Mouse (Mus musculus) hindbrain, embryonic 16.5 days (tissue): ENCODE data around the gene Got1. TPM values are rescaled to one million over a fixed set of nuclear protein-coding genes. Genes with fewer than 3 reads are reported as not detected.

Experiments
- ATAC-seq: fragments of 200-750 bp; cut with Nextera tagmentation; 2 replicates; pipeline ENCODE4 v1.8.0; 2017; ENCODE audit warnings: moderate TSS enrichment, moderate library complexity
- H3K27ac ChIP-seq: fragments of 300-500 bp; sonication (generic); 2 replicates; pipeline ENCODE4 v1.5.1; 2014; ENCODE audit warnings: low read depth, mild to moderate bottlenecking, control low read depth, low read length, moderate library complexity
- H3K27me3 ChIP-seq: fragments of 300-500 bp; sonication (generic); replicated peaks from 2 replicates; pipeline ENCODE4 v1.6.1; 2014; ENCODE audit warnings: low read length; ENCODE audit not compliant: control insufficient read depth, insufficient read depth
- H3K36me3 ChIP-seq: fragments of 300-500 bp; sonication (generic); 2 replicates; pipeline ENCODE4 v1.6.1; 2014; ENCODE audit warnings: mild to moderate bottlenecking, low read length, moderate library complexity, mixed read lengths; ENCODE audit not compliant: control insufficient read depth, insufficient read depth
- H3K4me1 ChIP-seq: fragments of 300-500 bp; sonication (generic); 2 replicates; pipeline ENCODE4 v1.6.1; 2014; ENCODE audit warnings: low read depth, low read length; ENCODE audit not compliant: control insufficient read depth, insufficient read depth
- H3K4me2 ChIP-seq: fragments of 300-500 bp; sonication (generic); 2 replicates; pipeline ENCODE4 v1.6.1; 2014; ENCODE audit warnings: mild to moderate bottlenecking, low read length, control low read depth, moderate library complexity
- H3K4me3 ChIP-seq: fragments of 300-500 bp; sonication (generic); 2 replicates; pipeline ENCODE4 v1.5.1; 2014; ENCODE audit warnings: mild to moderate bottlenecking, low read length, control low read depth, moderate library complexity
- H3K9ac ChIP-seq: fragments of 300-500 bp; sonication (generic); 2 replicates; pipeline ENCODE4 v1.6.1; 2014; ENCODE audit warnings: low read depth, mild to moderate bottlenecking, control low read depth, low read length, moderate library complexity
- H3K9me3 ChIP-seq: fragments of 300-500 bp; sonication (generic); 2 replicates; pipeline ENCODE4 v1.6.1; 2014; ENCODE audit warnings: mild to moderate bottlenecking, low read length, moderate library complexity; ENCODE audit not compliant: control insufficient read depth
- WGBS: fragments of 180-500 bp; shearing (Covaris S2); extraction: QIAGEN DNeasy Blood & Tissue Kit; methylation state at CpG from one replicate; pipeline ENCODE4 v1.1.7; 2014; 5-methylcytosine and 5-hydroxymethylcytosine counted together
- polyA plus RNA-seq: library from polyadenylated mRNA; unstranded; fragments of >200 nt; fragmentation: Nextera tagmentation; extraction: Ambion mirVana; gene quantifications from 2 replicates; pipeline ENCODE4 v1.2.1, GENCODE M21; 2015

Got1 gene
- polyA plus RNA-seq, 1 experiment from 2014 or later, result 140 TPM

DNA sequence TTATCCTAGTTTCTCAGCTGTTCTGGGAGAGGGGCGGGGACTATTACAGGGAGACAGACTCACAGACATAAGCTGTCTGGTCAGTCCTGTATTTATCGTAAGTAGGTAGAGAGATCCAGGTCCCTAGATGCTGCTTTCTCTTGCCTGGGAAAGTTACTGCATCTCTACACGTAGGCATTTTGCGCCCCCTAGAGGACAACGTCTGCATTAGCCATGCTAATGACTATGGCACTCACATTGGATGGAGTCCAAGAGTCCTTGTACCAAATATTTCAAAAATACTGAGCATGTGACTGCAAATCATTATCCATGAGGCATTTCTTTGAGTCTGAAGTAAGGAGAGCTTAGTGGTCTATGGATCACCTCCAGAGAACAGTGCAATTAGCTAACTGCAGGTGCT is 45.5 kb downstream of the Got1 start:
- no peaks in the 10 kb centered on the region for H3K4me1 ChIP-seq
- no peaks in the 10 kb centered on the region for H3K9me3 ChIP-seq
- H3K9ac ChIP-seq, result no peak overlapping the region
- H3K36me3 ChIP-seq, result no peaks in the 10 kb centered on the region
- ATAC-seq, result no peak
- H3K4me2 ChIP-seq, result no peak overlapping the region
- 17% methylated on average over 5 of the region's 5 CpGs for WGBS
- H3K4me3 ChIP-seq, result no peak overlapping the region
- H3K27ac ChIP-seq, result no peak overlapping the region
- H3K27me3 ChIP-seq, result no peaks in the 10 kb centered on the region

DNA sequence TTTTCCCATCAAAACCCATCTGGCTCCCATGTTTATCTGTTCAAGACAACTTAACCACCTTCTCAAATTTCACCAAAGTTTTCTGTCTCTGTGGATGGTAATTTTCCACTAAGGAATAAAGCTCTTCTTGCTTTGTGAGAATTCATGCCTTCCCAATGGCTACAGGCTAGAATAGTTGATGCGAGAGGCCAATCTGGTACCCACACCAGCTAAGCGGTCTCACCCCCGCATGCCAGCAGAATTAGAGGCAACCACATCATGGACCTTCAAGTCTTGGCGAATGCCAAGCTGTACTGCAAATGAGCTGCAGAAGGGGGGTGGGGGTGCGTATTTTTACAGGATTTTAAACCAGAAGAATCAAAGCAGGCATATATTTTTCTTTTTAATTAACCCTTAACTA is 47.0 kb downstream of the Got1 start:
- H3K4me2 ChIP-seq, result no peak overlapping the region
- H3K4me3 ChIP-seq, result no peak overlapping the region
- H3K9me3 ChIP-seq, result no peaks in the 10 kb centered on the region
- 86% methylated on average over 5 of the region's 5 CpGs for WGBS
- no peak for ATAC-seq
- H3K9ac ChIP-seq, result no peak overlapping the region
- no peak overlapping the region for H3K27ac ChIP-seq
- H3K4me1 ChIP-seq, result no peaks in the 10 kb centered on the region
- H3K36me3 ChIP-seq, result no peaks in the 10 kb centered on the region
- no peaks in the 10 kb centered on the region for H3K27me3 ChIP-seq

GRCm38 (mm10) chr19:43476063-43476462 is 48.3 kb downstream of the Got1 start:
- no peaks in the 10 kb centered on the region for H3K36me3 ChIP-seq
- H3K27me3 ChIP-seq, result no peaks in the 10 kb centered on the region
- no peak overlapping the region for H3K4me3 ChIP-seq
- H3K9ac ChIP-seq, result no peak overlapping the region
- WGBS, result 68% methylated on average over 7 of the region's 7 CpGs
- no peak overlapping the region for H3K27ac ChIP-seq
- ATAC-seq, result no peak
- H3K9me3 ChIP-seq, result no peaks in the 10 kb centered on the region
- H3K4me1 ChIP-seq, result no peaks in the 10 kb centered on the region
- no peak overlapping the region for H3K4me2 ChIP-seq

DNA sequence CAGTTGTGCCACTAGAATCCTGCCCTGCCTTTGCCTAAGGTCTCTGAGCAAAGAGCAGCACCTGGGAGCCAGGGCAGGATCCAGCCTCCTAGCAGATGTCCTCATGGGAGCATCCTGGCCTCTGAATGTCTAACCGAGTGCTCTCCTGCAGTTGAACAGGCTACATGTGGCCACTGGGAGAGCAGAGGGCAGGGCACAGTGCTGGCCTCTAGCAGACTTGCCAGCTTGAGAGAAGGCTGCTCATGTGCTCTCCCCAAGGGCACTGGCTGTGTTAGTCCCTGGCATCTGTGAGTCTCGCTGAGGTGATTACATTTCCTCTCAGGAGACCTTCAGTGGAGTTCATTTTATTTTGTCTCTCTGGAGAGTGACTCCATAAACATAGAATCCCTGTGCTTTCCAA is 48.8 kb downstream of the Got1 start:
- Histone ChIP-seq H3K27ac (no peak overlapping the region), H3K9me3 (no peaks in the 10 kb centered on the region), H3K36me3 (no peaks in the 10 kb centered on the region), H3K9ac (no peak overlapping the region), H3K4me1 (no peaks in the 10 kb centered on the region), H3K27me3 (no peaks in the 10 kb centered on the region), H3K4me2 (no peak overlapping the region), H3K4me3 (no peak overlapping the region)
- 56% methylated on average over 2 of the region's 2 CpGs for WGBS
- no peak for ATAC-seq

GRCm38 (mm10) chr19:43472781-43473180 is 51.6 kb downstream of the Got1 start:
- H3K27ac ChIP-seq, result no peak overlapping the region
- no peak for ATAC-seq
- no peak overlapping the region for H3K4me3 ChIP-seq
- H3K4me2 ChIP-seq, result no peak overlapping the region
- H3K27me3 ChIP-seq, result no peaks in the 10 kb centered on the region
- 0 out of 2 replicates have a peak, but pooled peaks cover 2% of the 10 kb centered on the region for H3K36me3 ChIP-seq
- H3K9ac ChIP-seq, result no peak overlapping the region
- H3K4me1 ChIP-seq, result no peaks in the 10 kb centered on the region
- H3K9me3 ChIP-seq, result no peaks in the 10 kb centered on the region
- WGBS, result 88% methylated on average over 7 of the region's 7 CpGs

- Histone ChIP-seq H3K36me3 (0 out of 2 replicates have a peak, but pooled peaks cover 2% of the 10 kb centered on the region), H3K27ac (no peak overlapping the region), H3K4me1 (no peaks in the 10 kb centered on the region), H3K4me2 (no peak overlapping the region), H3K4me3 (no peak overlapping the region), H3K9me3 (no peaks in the 10 kb centered on the region), H3K27me3 (no peaks in the 10 kb centered on the region), H3K9ac (no peak overlapping the region)
- no peak for ATAC-seq
- 58% methylated on average over 8 of the region's 8 CpGs for WGBS
These were observed 52.1 kb downstream of the Got1 start for GRCm38 (mm10) chr19:43472331-43472730.

DNA sequence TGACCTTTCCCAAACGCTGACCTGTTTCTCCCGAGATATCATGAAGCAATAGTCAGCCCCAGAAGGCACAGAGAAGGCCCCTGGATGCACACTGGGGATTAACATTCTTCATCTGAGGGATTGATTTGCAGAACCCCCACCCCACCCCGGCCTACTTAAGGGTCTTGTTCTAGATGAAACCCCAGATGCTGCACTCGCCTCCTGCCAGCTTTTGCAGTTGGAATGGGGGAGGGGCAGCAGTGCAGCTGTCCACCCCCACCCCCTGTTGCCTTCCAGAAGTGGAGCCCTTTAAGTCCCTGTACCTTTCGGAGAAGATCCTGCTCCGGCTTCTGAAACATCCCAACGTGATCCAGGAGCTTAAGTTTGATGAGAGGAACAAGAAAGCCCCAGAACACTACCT is 55.1 kb downstream of the Got1 start:
- no peak overlapping the region for H3K27ac ChIP-seq
- peaks cover 7% of the 10 kb centered on the region; the same call in 1 of the 2 replicates for H3K36me3 ChIP-seq
- H3K9ac ChIP-seq, result no peak overlapping the region
- no peaks in the 10 kb centered on the region for H3K9me3 ChIP-seq
- H3K4me3 ChIP-seq, result no peak overlapping the region
- no peak for ATAC-seq
- H3K27me3 ChIP-seq, result no peaks in the 10 kb centered on the region
- H3K4me1 ChIP-seq, result no peaks in the 10 kb centered on the region
- 65% methylated on average over 7 of the region's 7 CpGs for WGBS
- H3K4me2 ChIP-seq, result no peak overlapping the region

DNA sequence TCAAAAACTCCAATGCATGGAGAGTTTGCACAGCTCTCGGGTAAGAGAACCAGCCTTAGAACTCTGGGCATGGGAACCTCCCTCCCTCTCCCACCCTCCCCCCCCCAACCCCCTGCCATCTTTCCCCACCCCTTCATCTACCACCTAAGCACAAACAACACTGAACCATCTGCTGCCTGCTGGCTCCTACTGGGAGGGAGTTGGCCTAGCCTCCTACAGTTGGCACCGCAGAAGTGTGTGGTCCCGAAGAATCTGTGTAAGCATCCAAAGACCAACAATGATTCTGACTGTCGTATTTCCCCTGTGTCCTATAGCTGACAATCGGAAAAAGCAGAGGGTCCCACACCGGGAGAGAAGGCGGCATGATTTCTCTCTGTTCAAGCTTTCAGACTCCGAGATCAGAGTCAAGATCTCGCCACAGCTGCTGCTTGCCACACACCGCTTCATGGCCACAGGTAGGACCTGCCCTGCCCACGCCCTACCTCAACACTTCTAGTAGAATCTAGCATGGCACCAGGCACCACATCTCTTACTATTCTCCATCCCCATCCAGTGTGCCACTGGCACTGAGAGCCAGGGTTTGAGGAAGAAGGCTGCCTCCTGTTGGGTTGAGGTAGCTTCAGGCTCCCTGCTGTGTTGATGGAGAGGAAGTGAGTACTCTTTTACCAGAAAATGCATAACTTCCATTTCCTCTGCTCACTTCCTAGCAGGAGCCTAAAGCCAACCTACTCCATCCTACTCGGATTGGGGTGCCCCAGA is 56.3 kb downstream of the Got1 start:
- H3K9me3 ChIP-seq, result no peaks in the 10 kb centered on the region
- peaks cover 7% of the 10 kb centered on the region; the same call in 1 of the 2 replicates for H3K36me3 ChIP-seq
- 76% methylated on average over 12 of the region's 12 CpGs for WGBS
- no peak overlapping the region for H3K27ac ChIP-seq
- no peak overlapping the region for H3K4me2 ChIP-seq
- no peak for ATAC-seq
- no peak overlapping the region for H3K4me3 ChIP-seq
- no peak overlapping the region for H3K9ac ChIP-seq
- no peaks in the 10 kb centered on the region for H3K4me1 ChIP-seq
- no peaks in the 10 kb centered on the region for H3K27me3 ChIP-seq

- H3K36me3 ChIP-seq, result peaks cover 7% of the 10 kb centered on the region; the same call in 1 of the 2 replicates
- no peaks in the 10 kb centered on the region for H3K27me3 ChIP-seq
- H3K9me3 ChIP-seq, result no peaks in the 10 kb centered on the region
- no peak overlapping the region for H3K9ac ChIP-seq
- WGBS, result 89% methylated on average over 14 of the region's 14 CpGs
- no peak overlapping the region for H3K4me2 ChIP-seq
- no peaks in the 10 kb centered on the region for H3K4me1 ChIP-seq
- no peak for ATAC-seq
- H3K4me3 ChIP-seq, result no peak overlapping the region
- H3K27ac ChIP-seq, result no peak overlapping the region
These were observed 58.7 kb downstream of the Got1 start for GRCm38 (mm10) chr19:43465601-43466255.
